Mouse (Mus musculus) left cerebral cortex, adult 11 months (tissue): ENCODE measurements at regions not wholly inside any gene's neighbourhood (a gene's known extent, or its start where the extent isn't known, plus 50 kb on each side); places are given as distances from the start of the nearest gene placed in this dataset.

Experiments used
- DNase-seq: peaks from one replicate; pipeline ENCODE4 v3.0.0; 2022; ENCODE audit warnings: low spot score

DNA sequence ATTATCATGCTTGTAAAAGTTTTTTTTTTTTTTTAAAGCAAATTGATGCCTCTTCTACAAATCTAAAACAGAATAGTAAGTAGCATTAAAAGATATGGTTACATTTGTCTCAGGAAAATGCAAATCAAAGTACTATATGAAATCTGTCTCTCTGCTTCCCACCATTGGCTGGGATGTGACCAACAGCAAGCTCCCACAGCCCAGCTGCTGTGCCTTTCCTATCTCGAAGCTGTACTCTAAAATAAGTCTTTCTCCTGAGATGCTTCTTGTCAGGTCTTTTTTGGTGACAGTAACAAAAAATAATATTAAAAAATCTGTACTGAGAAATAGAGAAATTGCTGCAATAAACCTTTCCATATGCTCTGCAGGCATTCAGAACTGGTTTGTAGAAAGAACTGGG is 646.6 kb upstream of the Nrg3 start:
- peak; percentile 17 for DNase-seq
